Mouse (Mus musculus): ENCODE measurements at regions not wholly inside any gene's neighbourhood (a gene's known extent, or its start where the extent isn't known, plus 50 kb on each side); places are given as distances from the start of the nearest gene placed in this dataset.

DNA sequence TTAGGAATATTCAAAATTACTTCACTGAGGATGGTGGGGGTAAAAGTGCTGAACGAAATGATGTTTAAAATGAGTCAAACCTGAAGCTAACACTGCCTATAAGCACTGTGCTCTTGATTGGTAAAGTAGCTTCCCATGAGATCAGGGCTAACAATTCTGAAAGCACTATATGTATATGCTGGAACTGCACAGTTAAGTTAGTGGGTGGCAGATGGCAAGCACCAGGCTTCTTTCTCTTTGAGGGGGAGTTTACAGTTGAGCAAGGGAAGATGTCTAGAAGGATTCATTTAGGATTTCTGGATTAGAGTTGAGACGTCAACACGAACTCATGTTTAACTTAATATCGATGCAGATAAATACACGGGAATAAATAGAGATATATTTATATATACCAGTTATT lies 195.7 kb upstream of the Fn1 start:
- intact Hi-C loops (cut with DNase I), result no loop called here

DNA sequence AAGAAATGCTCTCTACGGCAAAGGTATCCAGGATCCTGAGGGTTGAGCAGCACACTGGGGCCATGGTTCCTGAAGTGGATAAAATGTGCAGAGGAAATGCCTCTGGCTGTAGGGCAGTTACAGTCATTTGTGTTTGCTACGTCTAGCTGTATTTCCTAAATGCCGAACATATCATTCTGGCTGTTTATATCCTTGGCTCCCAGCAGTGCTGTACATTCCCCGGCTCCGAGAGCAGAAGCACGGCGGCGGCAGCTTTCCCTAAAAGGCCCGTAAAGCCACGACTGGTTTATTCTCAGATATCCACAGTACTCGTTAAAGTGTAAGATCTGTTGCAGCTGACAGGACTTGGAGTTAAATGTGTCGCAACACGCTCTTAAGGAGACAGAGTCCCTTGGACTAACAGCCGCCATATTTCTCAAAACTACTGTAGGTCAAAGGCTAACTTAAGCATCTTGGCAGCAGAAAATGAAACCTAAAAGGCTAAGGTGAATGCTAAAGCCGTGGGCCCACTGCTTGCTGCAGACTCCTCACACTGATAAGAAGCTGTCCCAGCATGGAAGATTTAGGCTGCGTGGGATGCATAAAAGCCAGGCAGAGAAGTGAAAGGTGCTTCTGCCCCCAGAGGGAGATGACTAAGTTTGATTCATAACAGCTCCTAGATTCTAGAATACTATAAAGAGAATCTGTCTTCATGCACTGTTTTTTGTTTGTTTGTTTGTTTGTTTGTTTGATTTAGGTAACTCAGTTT lies 192.1 kb upstream of the Fn1 start:
- intact Hi-C loops (cut with DNase I), result no loop called here

DNA sequence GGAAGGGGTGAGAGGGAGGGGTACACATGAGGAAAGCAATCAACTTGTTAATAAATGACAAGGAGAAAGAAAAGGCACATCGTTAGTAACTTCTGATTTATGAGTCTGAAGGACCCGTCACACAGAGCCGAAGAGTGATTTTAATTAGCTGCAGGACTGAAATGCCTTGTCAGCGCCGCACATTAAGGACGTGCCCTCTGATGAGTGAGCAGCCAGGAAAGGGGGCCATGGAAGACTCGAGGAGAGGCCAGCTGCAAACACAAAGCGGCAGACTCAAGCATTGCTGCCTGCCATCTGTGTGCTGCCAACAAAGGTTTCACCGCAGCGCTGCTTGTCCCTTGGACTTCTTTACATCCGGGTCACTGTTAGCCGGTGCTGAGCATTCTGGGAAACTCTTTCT lies 184.8 kb upstream of the Fn1 start:
- intact Hi-C loops (cut with DNase I), result no loop called here

DNA sequence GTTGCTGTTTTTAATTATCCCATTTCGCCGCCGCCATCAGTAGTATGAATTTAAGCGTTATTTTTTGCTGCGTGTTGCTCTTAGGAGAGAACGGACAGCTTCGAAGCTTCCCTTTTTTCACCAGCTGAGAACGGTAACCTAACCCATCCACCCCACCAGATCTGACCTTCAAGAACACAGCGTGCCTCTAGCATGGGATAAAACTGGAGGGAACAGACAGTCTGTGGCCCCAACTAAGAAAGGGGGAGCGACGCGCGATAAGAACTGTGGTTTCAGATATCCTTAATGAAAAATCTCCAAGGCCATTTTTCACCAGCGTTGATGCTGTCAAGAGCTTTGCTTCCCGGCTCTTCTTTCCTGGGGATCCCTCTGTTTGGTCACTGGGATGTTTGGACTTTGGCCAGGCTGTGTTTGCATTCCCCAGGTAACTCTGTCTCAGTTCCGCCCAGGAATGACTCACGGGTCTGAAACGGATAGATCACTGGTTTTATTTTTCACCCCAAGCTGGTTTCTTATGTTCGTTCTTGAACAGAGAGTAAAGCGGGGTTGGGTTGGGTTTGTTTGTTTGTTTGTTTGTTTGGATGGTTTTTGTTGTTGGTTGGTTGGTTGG lies 184.1 kb upstream of the Fn1 start:
- intact Hi-C loops (cut with DNase I), result no loop called here

DNA sequence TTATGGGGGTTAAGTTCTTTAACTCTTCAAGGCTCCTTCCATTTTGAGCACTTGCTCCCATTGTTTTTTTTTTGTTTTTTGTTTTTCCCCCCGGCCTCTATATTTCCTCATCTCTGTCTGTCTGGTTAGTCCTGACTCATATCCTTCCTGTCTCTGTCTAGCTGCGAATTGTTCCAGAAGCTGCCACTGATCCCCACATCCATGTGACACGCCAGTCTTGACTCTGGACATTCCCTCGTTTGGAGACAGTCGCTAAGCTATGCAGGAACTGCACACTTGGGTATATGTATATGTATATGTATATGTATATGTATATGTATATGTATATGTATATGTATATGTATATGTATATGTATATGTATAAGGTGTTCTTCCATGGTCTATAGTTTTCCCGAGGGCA lies 177.4 kb upstream of the Fn1 start:
- intact Hi-C loops (cut with DNase I), result no loop called here

DNA sequence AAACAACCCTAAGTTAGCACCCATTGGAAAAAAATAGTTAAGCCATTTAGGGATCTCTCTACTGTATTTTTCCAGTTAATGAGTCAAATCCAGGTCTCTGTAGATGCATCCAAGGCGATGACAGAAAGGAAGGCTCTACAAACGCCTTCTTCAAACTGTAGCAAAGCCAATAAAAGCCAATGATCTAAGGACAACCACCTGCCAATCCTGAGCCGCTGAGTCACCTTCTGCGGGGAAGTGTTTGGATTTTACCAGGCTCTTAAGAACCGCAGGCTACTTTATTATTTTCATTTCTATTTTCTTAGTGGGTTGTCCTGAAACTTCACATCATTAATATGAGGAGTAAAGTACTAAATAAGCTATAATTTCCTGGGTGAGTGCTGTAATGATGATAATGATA lies 171.4 kb upstream of the Fn1 start:
- intact Hi-C loops (cut with DNase I), result no loop called here

DNA sequence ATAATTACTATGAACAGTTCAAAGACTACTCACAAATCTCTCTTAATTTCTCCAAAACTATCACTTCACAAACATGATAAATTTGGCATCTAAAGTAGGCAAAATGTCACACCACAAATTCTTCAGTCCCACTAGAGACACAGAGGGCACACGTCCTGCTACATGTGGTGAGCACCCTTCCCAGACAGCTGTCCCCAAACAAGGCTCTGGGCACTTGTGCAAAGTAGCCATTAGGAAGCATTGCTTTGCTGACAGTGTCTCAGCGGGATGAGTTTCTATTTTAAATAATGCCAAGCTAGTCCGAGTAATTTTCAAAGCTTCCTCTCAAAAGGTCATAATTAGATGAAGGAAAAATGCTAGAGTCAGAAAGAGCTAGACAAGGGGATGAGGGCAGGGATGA lies 169.1 kb upstream of the Fn1 start:
- intact Hi-C loops (cut with DNase I), result no loop called here

DNA sequence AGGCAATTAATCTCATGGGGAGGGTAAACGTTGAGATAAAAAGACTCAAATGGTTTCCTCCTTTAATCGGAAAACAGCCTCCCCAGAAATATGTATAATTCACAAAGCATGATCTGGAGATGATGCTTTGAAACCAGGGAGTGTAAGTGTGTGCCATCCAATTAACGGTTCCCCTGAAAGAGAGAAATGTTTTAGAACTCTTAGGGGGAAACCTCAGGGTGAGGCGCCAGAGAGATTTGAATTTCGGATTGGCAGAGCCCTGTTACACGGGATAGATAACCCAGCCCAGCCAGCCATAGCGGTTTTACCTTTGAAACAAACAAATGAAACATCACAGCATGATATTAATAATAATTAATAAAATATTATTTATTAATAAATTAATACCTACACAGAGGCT lies 168.1 kb upstream of the Fn1 start:
- intact Hi-C loops (cut with DNase I), result no loop called here

DNA sequence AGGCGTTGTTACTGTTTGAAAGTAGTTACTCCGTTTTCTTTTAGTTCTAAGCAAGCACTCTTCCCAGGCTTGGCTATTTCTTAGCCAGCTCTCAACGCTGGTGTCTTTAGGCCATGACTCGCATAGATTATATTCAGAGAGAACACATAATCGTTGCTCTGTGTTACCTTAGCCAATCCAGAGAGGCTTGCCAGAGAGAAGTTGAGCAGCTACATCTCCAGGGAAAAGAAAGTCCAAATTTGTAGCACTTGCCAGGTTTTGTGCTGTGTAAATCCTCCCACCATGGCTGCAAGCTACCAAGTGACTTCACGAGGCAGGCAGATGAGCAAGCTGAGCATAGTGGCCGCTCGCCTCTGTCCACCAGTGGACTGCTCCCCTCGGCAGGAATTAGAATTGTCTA lies 163.3 kb upstream of the Fn1 start:
- intact Hi-C loops (cut with DNase I), result no loop called here

DNA sequence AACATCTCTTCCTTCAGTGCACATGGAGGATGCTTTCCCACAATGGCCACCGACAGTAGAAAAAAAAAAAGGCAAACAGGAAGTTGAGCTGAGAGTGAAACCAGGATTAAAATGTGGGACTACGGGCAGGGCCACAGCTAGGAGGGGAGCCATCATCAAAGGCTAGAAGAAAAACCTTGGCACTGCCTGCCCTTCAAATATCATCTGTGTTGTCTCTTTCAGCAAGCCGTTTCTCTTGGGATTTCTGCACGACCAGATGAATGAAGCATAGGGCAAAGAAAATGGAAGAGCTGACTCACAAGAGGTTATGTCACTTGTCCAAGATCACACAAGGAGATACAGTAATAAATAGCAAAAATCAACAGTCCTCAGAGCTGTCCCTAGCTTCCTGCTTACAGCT lies 161.1 kb upstream of the Fn1 start:
- intact Hi-C loops (cut with DNase I), result no loop called here

DNA sequence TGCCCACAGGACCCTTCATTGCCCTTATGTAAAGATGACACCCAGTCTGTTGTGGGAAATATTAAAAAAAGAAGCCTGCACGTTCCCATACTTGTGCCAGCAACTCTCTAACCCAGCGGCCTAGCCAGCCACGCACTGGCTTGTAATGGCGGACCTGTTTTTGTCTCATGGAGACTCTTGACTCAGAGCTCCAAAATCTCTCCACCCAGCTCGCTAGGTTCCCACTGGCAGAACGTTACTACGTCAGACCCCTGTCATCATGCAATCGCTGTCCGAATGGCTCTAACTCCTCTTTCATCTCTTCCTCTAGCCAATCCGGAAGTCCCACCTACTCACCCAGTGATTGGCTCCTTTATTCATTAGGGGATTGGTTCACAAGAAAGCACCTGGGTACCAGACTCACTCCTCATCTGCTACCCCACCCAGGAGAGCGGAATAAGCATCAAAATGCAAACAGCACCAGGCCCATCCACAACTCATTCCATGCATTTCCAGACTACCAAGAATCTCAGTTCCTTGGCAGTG lies 159.2 kb upstream of the Fn1 start:
- intact Hi-C loops (cut with DNase I), result no loop called here

DNA sequence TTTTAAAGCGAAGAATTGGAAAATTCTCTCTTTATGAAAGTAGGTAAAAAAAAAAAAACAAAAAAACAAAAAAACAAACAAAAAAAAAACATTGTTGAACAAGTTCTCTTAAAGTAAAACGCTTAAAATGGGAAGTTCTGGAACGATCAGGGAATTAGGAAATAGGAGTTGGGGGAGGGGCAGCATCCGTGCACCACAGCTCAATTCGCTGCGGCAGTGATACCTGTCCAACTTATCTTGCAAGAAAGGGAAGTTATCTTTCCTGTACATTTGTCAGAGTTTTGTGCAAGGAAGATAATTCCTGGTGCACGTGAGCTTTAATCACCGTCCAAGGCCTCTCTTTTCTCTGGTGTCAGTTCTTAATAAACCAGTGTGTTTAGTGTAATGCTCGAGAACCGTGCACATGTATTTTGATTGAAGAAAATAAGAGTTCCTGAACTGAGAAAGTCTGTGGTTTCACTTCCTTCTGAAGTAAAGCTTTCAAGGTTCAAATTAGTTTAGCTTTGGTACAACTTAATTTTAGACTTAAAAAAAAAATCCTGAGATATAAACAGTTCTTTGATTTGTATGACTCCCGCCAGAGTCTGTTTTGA lies 158.3 kb upstream of the Fn1 start:
- intact Hi-C loops (cut with DNase I), result no loop called here

DNA sequence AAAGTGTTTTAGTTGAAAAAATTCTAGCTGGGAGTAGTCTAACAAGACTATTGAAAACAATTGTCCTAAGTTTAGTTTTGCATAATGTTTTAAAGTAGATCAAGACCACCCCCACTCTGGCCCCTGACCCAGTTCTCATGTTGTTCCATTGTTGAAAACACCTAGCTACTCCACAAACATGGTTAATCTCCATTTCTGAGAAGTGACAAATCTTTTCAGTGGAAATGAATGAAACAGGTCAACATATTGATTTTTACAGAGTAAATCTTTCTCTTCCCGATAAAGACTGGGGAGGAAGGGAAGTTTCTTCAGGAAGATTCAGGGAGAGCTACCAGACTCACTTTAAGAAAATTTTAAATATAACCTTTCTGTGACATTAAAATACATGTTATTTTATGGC lies 155.0 kb upstream of the Fn1 start:
- intact Hi-C loops (cut with DNase I), result no loop called here

DNA sequence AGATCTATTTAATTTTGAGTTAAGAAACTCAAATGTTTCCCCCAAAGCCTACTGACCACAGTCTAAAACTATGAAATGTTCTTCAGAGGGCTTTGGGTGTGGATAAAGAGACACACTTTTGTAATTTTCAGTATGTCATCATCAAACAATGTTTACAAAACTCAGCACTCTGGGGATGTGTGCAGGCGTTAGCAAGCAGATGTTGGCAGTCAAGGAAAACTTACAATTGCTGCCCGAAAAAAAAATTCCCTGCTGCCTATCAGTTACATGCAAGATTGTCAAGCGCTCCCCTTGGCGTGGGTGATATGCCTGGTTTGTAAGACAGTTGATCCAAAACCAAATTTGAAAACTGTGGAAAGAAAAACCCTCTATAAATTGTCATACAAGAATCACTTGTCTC lies 154.6 kb upstream of the Fn1 start:
- intact Hi-C loops (cut with DNase I), result no loop called here

DNA sequence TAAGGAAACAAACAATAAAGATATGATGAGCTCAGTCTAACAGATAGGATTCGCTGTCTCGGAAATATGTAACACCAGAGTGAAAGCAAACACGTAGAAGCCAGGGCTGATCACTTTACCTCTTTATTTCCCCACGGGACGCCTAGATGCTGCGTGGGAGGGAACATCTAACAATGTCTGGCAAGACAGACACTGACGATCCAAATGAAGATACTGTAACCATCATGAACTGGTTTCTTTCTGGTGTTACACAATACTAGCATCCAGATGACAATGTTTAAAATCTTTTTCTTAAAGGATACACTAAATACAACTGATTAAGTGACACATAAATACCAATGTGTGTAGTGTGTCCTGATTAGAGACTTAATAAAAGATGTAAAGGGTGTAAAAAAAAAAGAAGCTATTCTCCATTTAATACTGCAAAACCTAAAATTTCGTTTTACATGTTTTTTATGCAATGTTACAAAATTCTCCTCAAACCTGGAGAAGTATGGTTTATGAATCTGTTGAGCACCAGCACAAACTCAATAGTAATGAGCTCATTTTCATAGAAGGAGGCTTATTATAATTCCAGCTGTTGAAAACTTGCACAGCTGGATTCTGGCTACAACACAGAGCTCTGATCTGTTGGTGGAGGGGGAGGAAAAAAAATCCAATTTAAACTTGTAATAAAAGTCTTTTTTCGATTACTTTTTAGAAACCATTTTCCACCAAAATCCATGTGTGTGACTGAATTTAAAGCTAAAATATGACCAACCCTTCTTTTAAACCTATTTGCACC lies 148.5 kb upstream of the Fn1 start:
- intact Hi-C loops (cut with DNase I), result no loop called here

DNA sequence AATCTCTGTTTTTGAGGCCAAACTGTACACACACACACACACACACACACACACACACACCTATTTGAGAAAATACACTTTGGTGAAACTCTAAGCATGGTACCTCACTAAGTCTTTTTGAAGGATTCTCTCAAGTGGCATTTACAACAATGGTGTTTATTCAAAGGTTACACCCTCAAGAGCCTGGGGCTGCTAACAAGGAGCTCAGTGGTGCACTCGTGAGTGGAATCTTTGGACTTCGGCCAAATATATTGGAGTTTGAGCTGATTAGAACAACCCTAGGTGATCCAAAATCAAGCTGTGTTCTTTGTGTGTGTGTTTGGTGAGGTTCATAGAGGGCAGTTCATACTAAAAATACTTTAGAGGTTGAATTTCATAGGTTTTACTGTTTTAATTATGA lies 147.6 kb upstream of the Fn1 start:
- intact Hi-C loops (cut with DNase I), result no loop called here

DNA sequence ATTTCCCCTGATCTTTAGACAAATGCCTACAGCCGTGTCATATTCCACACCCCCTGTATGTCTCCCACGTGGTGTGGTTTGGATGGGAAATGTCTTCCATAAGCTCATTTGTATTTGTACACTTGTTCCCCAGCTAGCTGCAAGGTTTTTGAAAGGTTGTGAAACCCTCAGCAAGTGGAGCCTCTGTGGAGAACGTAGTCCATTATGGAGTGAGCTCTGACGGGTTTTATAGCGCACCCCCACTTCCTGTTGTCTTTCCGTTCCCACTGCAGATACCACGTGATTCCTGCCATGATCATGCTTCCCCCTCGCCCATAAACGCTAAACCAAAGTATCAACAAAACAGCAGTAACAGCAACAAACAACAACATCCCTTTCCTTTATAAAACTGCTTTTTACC lies 145.6 kb upstream of the Fn1 start:
- intact Hi-C loops (cut with DNase I), result no loop called here

DNA sequence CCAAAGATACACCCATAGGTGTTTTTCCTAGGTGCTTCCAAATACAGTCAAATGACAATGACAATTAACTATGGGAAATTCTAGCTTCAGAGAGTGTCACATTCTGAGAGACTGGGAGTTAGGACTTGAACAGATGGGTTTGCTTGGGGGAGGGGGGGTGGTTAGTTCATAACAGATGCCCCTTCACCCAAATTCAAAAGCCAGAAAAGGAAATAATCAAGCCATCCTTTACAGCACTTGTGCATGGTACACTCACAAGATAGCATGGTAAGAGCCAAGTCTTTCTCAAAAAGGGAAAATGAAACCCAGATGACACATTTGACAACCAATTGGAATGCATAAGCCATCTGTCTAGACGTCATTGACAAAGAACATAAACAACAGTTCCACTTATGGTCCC lies 135.4 kb upstream of the Fn1 start:
- intact Hi-C loops (cut with DNase I), result no loop called here

DNA sequence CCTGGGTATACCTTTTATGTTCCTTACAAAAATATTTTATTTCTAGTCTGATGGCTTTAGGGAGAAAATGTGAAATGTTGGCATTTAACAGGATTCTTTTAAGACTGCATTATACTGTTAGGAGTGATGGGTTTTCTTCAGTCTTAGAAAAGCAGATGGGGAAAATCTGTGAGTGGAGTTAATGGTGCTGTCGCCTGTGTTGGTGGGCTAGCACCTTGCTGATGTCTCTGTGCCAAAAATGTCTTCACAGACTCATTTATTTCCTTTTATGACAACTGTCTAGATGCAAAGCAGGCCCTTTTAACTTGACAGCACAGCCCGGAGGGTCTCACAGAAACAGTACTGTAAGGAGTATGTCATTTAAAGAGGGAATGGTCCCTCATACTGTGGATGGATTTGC lies 131.9 kb upstream of the Fn1 start:
- intact Hi-C loops (cut with DNase I), result no loop called here

DNA sequence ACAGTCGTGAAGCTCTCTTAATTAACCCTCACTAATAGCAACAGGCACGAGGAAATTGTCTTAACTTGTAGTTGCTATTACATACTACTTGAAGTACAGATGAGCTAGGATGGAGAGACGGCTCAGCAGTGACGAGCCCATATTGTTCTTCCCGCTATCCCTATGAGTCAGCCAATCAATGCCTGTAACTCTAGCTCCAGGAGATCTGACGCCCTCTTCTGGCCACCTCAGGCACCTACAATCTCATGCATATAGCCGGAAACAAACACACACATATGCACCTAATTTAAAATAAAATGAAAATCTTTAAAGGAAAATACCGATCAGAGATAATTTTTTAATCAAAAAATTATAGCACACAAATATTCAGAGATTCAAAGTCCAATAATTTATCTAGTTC lies 125.3 kb upstream of the Fn1 start:
- intact Hi-C loops (cut with DNase I), result no loop called here

DNA sequence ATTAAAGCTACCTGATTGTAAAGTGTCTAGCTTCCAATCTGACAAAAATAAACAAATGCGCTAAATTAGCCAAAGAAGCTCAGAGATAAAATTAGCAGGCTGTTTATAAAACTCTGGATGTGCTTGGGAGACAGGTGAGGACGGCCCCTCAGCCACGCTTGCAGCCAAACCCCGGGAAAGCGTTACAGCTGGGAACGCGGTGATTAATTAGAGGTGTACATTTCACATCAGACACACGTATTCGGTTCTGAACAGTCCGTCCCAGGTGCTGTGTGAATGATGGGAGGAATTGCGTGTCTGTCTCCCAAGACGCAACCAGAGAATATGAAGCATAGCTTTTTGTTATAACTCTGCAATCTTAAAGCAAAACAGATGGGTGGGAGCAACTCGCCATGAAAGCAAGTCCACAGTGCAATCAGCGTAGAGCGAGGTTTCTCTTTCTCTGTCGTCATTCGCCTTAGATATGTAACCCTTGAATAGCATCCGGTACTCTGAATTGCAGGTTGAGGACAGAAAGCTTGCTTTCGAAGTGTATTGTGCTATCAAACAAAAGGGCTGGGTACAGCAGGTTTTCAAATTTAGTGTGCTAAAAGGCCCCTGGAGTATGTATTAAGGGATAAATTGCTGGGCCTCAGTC lies 123.0 kb upstream of the Fn1 start:
- intact Hi-C loops (cut with DNase I), result no loop called here

DNA sequence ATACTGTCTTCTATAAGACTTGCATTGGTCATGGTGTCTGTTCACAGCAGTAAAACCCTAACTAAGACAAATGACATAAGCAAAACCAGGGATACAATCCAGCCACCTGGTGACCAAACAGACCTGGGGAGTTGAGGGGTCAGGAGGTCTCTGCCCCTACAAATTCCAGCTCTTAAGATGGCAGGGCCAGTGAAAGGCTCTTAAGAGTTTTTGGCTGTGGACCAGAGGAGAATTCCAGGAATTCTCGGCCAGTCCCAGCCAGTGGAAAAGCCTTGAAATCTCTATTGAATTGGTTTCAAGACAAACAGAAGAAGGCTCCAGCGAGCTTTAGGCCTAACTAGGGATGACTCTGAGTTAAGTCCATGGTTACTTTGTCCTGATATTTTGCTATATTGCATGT lies 119.5 kb upstream of the Fn1 start:
- intact Hi-C loops (cut with DNase I), result no loop called here

Data from adrenal gland (tissue).